Mouse (Mus musculus): ENCODE data around the gene Uqcr11.

The Uqcr11 gene

GRCm38 (mm10) chr10:80431570-80432386 lies 25.1 kb upstream of the Uqcr11 start:
- no peak for DNase-seq (ENCODE audit: low spot score)

- DNase-seq (ENCODE audit: low spot score), result no peak
Observed at GRCm38 (mm10) chr10:80430375-80430980, 23.8 kb upstream of the Uqcr11 start.

GRCm38 (mm10) chr10:80429800-80430199 lies 23.2 kb upstream of the Uqcr11 start:
- DNase-seq (ENCODE audit: low spot score), result no peak

GRCm38 (mm10) chr10:80425041-80425440 lies 18.4 kb upstream of the Uqcr11 start:
- DNase-seq (ENCODE audit: low spot score), result no peak

DNA sequence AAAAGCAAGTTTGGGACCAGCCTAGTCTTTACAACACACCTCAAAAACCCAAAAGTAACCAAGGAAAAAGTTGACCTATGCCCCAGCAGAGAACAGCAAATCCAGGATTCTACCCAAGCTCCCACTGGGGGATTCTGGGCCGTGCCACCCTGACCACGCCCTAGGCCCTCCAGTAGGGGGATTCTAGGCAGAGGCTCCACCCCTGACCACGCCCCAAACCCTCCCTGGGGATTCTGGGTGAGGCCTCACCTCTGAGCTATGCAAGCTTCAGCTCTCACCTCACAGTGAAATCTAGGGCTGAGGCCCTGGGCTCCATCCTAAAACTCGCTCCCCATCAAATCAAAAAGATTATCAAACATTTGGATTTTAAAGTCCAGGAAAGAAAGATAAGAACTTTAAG lies 16.9 kb upstream of the Uqcr11 start:
- no peak for DNase-seq (ENCODE audit: low spot score)

DNA sequence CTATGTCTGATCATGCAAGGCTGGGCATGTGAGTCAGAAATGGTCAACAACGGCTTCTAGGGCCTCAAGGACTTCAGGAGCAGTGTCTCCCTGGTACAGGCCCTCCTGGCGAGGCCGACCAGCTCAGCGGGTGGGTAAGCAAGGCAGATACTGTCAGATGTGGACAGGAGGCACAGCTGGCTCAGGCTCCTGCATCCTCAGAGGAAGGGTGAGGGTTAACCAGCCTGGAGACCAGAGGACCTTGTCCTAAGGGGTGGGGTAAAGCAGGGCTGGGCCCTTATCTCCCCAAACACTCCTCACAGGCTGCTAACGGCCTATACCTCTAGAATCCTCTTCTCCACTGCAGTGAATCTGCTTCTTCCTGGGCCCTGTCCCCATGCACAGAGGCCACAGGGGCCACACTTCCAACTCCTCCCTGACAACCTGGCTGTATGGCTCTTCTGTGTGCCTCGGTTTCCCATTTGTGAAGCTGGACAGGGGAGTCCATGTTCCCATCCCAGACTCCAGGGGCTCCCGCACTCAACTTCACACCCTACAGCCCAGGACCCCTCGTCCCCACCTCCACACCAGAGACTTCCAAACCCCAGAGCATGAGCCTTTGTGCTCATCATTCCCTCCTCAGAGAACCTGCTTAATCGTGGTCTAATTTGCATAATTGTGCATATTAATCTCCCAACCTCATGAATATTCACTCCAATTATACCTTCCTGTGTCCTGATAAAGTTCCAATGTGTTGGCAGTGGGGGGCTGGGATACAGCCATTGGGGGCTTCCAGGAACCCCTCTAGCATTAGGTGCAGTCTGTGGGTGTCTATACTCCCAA lies 15.2 kb upstream of the Uqcr11 start:
- DNase-seq (ENCODE audit: low spot score), result no peak

- DNase-seq (ENCODE audit: low spot score), result no peak
Observed at GRCm38 (mm10) chr10:80421208-80421607, 14.6 kb upstream of the Uqcr11 start.

GRCm38 (mm10) chr10:80420729-80421128 lies 14.1 kb upstream of the Uqcr11 start:
- DNase-seq (ENCODE audit: low spot score), result no peak

DNA sequence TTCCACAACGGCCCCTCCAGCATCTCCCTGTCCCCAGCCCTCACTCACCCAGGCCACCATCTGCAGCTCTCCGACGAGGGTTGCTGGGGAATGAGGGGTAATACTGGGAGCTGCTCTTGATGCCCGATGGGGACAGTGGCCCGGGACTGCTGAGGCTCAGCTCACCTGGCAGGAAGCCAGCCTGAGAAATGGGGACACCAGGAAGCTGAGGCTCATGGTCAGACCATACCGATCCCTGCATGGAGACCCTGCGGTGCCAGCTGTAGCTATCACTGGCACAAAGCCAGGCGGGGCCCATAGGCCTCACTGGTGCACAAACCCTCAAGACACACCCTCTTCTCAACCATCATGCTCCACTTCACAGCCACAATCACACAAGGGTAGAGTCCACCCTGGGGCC lies 12.8 kb upstream of the Uqcr11 start:
- DNase-seq (ENCODE audit: low spot score), result no peak

DNA sequence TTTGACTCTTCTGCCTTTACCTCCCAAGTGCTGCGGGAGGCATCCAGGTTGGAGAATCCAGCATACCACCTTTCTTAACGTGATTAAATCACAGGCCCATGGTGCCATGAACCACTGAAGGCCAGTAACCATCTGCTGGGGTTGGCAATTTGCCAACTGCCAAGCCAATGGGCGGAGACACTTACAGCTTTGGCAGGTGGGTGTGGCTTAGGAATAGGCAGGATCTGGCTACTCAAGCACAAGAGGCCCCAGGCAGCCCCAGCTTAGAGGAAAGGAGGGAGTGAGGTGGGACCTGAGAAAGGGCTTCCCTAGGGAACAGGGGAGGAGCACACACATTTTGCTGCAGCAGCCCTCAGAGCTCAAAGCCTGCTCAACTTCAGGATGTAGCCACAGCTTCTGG lies 11.7 kb upstream of the Uqcr11 start:
- DNase-seq (ENCODE audit: low spot score), result no peak

GRCm38 (mm10) chr10:80417841-80418240 lies 11.2 kb upstream of the Uqcr11 start:
- DNase-seq (ENCODE audit: low spot score), result no peak

- no peak for DNase-seq (ENCODE audit: low spot score)
Observed at GRCm38 (mm10) chr10:80417371-80417770, 10.7 kb upstream of the Uqcr11 start.

DNA sequence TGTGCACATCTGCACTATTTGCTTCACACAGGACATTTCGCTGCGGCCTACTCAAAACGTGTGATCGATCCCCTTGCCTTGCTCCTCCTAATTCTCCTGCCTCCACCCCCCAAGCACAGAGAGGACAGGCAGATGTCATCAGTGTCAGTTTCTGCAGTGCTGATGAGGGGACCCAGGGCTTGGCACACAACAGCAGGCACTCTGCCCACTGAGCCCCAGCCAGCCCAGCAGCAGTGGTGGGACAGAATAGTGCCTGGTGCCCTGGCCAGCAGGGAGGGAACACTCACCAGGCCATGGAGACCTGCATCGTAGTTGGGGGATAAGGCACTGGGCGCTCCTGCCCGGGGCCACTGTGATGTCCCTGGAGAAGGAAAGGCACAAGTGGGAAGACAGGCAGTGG lies 8.9 kb upstream of the Uqcr11 start:
- no peak for DNase-seq (ENCODE audit: low spot score)

GRCm38 (mm10) chr10:80412656-80413541 lies 6.3 kb upstream of the Uqcr11 start:
- no peak for DNase-seq (ENCODE audit: low spot score)

DNA sequence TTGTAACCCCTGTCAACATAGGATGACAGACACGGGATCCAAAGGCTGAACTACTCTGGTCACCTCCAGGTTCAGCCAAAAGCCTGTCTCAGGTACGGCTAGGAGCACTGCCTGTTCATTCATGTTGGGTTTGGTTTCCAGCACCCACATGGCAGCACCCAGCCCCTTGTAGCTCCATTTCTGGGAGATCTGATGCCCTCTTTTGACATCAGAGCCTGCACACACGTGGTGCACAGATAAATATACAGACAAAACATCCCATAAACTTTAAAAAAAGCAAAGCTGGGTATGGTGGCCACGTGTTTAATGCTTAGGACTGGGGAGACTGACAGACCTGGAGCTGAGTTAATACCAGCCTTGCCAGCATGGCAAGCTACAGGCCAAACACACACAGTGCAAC lies 1.3 kb upstream of the Uqcr11 start:
- no peak for DNase-seq (ENCODE audit: low spot score)

DNA sequence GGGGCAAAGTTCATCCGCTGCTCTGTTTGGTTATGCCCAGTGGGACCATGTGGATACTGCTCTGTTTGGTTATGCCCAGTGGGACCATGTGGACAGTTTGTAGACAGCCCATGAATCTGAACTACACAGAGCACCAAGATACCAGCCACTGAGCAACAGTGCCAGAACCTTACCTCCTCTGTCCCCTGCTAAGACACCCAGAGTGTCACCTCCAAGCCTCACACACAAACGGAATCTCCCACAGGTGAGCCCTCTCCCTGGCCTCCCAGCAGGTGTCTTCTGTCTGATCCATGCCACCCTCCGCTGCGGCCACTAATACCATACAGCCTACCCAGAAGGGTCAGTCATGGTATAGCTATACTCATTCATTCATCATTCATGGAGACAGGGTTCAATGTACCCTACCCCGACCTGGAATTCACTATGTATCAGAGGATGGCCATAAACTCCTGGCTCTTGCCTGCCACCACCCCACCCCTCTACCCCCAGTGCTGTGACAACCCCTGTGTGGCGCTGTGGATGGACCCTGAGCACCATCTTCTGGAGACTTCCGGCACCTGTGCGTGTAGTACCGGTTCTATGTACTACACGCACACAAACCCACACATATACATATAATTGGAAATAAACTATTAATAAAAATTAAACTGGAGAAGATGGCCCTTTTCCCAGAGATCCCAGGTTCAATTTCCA lies 1.0 kb downstream of the Uqcr11 start:
- DNase-seq (ENCODE audit: low spot score), result no peak

GRCm38 (mm10) chr10:80403044-80403692 lies 3.5 kb downstream of the Uqcr11 start:
- no peak for DNase-seq (ENCODE audit: low spot score)

- no peak for DNase-seq (ENCODE audit: low spot score)
Observed at GRCm38 (mm10) chr10:80400704-80401161, 5.9 kb downstream of the Uqcr11 start.

- no peak for DNase-seq (ENCODE audit: low spot score)
Observed at GRCm38 (mm10) chr10:80399973-80400703, 6.5 kb downstream of the Uqcr11 start.
